Mouse (Mus musculus) gastrocnemius, postnatal 36 days (tissue): ENCODE results near the gene Hps6. TPM values are rescaled to one million over a fixed set of nuclear protein-coding genes. Genes with fewer than 3 reads are reported as not detected.

Source experiments
- DNase-seq, 2 experiments: peaks; one replicate each; pipeline ENCODE4 v3.0.0; 2022
- intact Hi-C: fragments of 180-260 bp; cut with DNase I; formaldehyde crosslinking; loops from one replicate; pipeline ENCODE4 v1.15.1; 2025
- total RNA-seq, 2 experiments: library from RNA; stranded (reverse); gene quantifications; 2 replicates each; pipeline ENCODE4 v1.2.3; 2021

Hps6 gene
- total RNA-seq, 2 experiments from 2014 or later, result 3.1 to 3.2 TPM

DNA sequence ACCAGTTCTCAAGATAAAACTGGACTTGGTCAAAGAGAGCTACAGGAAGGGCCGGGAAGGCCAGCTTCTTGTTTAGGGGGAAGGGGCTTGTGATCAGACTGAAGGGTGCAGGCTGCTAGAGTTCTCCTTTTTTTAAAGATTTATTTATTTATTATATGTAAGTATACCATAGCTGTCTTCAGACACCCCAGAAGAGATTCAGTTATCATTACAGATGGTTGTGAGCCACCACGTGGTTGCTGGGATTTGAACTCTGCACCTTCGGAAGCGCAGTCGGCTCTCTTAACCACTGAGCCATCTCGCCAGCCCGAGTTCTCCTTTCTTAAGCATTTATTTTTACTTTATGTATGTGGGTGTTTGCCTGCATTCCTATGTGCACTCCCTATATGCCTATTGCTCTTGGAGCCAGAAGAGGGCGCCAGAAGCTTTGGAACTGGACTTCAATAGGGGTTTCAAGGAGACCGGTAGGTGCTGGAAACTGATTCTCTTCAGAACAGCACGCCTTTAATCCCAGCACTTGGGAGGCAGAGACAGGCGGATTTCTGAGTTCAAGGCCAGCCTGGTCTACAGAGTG is 25.5 kb downstream of the Hps6 start:
- DNase-seq, result no peak
- intact Hi-C loops, result no loop called here

DNA sequence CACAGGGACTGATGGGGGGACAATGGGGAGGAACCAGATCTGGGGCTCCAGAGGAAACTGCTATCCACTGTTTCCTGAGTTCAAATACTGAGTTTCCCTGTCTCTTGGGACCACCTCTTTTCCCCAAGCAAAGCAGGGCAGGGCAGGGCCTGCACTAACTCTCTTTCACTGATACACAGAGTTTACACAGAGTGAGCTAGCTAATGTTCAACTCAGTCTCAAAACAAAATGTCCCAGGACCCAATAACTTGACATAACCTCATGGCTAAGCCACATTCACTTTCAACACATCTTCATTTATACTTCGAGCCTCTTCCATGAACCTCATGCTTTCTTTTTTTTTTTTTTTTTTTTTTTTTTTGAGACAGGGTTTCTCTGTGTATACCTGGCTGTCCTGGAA is 26.3 kb downstream of the Hps6 start:
- intact Hi-C loops, result no loop called here
- no peak for DNase-seq

DNA sequence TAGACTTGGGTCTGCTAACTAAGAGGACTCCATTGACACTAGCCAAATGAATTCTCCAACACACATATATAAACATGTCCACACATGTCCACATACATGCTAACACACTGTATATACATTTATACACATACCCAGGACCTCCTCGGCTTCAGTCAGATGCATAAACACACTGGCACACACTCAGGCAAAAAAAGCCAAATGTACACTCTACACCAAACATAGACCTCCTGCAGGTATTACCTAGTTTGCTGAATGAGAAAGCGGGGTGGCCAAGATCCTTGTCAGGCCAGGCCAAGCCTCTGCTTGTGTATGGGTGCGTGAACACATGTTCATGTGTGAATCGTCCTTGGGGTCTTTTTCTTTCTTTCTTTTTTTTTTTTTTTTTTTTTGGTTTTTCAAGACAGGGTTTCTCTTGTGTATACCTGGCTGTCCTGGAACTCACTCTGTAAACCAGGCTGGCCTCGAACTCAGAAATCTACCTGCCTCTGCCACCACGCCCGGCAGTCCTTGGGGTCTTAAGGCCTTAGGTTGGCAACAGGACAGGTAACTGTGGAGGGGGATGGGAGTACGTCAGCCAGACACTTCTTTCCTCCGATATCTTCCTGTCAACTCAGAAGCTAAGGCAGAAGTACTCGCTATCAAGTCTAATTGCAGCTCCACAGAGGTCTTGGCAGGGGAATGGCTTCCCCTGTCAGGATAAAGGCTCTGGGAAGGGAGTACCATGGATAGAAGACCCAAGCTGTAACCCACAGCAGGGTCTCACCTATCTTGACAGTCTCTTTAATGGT is 27.1 kb downstream of the Hps6 start:
- no peak for DNase-seq
- intact Hi-C loops, result no loop called here

DNA sequence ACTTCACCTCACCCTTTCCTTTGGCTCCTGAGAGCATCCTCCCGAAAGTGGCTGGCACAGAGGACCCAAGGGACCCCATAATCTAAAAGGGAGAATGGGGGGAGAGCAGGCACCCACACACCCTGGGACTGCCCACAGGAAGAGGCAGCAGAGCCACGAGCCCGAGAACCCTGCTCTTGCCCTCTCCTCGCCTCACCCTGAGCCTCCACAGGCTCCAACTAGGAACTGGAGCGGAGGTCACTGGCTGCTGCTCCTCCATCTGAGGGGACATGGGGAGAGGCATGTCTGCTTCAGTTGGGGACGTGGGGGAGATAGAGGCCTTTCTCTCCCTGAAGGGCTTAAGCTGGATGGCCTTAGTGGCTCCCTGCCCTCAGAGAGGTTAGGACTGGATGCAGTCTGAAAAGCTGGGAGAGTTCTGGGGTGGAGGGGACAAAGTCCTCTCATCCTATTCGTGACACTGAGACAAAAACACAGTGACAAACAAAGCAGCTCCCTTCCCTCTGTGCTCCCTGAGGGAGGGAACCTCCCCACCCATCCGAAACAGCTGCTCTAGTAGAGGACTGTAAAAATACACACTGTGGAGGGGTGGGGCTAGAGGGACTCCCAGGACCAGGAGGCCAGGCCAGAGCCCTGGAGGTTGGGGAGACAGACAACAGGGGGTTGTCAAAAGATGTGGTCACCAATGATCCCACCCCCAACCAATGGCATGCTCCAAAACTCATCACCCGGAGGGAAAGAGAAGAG is 28.6 kb downstream of the Hps6 start:
- intact Hi-C loops, result no loop called here
- no peak for DNase-seq

DNA sequence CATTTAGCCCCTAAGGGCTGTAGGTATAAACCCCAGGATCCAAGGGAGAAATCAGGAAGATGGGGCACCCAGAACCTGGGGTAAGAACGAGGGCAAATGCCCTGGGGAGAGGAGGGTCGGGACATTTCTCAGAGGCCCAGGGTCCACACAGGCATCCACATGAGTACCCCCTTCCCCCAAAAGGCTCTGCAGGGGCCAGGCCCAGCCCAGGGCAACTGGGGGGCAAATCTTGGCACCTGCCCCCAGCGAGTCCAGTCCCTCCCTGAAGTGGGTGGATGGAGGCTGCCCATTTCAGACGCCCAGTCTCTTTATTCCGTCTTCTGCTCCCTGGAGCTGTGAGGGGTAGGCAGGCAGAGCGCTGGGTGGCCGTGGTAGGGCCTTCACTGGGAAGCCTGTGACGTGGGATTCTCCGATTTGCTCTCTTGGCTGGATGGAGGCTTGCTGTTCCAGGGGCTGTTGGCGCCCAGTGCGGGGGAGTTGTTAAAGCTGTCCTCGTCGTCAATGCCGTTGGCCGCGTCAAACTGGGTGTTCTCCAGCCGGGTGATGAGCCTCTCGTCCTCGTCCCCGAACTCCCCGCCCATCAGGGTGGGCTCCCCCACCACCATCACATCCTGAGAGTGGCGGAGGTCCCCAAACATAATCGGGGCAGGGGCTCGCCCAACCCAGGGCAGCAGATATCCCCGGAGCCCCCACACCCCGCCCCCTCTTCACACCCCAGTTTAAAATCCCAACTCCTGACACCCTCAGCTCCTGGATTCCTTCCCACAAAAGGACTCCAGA is 29.6 kb downstream of the Hps6 start:
- intact Hi-C loops, result no loop called here
- no peak for DNase-seq

DNA sequence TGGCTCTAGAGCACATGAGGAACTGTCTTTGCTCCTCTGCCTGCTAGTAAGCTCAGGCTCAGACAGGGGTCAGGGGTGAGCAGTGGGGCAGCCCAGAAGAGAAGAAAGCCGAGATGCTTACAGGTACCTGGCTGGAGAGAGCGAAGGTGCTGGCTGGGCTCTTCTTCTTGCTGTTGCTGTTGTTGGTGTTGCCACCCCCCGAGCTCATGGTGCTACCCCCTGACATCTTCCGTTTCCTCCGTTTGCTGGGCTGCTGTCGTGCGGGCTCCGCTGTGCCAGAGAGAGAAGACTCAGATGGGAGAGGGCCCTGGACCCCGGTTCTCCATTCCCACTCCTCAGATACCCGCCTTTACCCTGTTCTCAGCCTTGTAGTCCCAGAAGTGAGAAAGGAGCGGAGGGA is 30.6 kb downstream of the Hps6 start:
- no peak for DNase-seq
- intact Hi-C loops, result no loop called here

DNA sequence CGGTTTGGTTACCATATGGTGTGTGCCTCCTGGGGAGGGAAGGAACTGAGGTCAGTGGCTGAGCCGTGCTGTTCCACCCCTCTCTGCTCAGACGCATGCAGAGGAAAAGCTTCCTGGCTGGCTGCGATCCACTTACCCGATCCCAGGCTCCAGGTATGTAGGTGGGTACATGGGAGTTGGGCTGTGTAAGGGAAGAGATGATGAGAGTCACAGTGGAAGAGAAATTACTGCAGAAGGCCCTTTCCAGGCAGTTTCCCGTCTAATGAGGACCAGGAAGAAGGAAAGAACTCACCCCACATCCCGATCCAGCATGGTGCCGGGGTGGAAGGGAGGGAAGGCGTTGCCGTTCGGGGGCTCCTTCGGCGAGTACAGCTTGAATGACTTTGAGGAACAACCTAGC is 32.7 kb downstream of the Hps6 start:
- DNase-seq, result no peak
- intact Hi-C loops, result no loop called here

DNA sequence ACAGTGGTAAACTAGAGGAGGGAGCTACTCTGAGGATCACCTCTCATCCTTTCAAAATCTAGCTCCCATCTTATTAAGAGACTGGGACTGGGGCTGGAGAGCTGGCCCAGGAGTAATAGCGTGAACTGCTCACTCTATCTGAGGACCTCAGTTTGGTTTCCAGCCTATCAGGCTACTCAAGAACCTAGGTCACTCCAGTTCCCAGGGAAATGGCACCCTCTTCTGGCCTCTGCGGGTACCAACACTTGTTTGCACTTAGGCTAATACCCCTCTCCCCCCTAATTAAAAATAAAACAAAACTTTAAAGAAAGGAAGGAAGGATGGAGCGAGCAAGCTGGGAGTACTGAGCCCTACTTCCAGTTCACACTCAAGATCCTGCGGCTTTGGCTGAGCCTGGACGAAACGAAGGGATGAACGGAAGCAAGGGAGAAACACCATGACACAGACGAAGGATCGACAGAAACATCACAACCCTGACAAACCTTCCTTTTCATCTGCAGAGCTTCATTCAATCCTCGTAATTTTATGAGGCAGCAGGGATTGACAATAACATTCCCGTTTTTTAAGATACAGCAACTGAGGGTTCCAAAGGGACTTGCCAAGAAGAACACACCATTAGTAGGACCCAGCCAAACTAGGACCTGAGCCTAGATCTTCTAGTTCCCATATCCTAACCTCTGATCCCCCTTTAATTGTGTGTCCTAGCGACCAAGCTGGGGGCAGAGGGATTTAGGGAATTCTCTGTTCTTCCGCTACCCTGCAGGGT is 33.4 kb downstream of the Hps6 start:
- intact Hi-C loops, result no loop called here
- DNase-seq, result no peak

DNA sequence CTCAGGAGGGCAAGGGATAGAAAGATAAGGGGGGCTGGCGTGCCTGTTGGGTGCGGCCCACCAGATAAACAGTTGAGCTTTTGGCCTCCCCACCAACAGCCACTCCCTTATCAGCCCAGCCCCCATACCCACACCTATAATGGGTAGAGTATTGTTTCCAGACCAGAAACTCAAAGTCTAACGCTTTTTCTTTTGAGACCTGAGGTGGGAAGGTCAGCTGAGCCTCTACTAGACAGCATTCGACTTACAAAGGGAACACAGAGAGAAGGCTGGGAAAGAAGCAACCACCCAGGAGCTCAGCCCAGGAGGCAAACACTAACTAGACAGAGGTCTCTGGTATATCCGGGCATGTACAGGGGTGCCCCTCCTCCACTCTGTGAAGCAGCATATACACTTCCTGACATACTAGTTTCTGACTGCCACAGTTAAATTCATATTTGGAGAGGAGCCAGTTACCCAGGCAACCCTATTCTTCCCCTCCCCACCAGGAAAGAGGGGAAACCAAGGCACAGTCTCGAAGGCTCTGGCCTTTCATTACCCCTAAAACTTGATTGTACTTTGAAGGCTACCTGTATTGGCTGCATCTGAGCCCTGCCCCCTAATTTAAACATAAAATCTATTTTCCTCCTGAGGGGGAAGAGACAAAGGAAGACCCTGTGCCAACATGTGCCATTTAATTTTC is 34.1 kb downstream of the Hps6 start:
- DNase-seq, result no peak
- intact Hi-C loops, result no loop called here

DNA sequence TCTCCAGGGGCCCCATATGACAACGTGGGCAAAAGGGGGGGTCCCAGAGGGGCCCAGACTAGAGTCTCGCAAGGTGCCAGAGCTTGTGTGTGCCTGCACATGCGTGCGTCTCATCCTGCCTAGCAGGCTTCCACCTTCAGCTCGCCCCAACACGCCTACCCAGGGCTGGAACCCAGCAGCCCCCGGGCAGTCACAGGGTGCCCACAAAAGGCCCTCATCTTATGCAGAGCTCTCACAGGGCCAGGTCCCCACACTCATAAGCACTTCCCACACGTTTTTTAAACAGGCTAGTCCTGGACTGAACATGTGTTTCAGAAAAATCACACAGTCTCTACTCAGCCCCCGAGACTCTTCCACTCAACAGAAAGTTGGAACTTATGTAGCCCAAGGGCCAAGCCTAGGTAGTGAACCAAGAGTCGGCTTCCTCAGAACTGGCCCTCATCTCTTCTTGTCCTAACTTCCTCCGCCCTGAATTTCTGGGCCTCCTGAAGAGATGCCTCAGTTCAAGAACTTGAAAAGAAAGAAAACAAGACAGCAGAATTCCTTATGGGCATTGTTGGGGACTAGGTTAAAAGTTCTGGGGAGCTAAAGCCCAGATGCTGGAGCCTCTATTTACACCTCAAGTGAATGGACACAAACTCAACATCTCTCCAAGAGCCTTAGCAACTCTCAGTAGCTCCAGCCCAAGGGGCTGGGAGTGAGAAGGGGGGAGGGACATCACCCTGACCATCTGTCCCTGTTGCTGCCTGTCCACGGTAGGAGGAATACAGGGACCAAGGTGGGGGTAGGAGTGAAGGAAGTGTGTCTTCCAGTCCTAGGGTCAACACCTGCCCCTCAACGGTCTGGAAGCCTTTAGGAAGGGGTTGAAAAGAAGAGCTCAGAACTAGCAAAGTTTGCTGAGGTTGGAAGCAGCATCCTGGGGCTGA is 34.9 kb downstream of the Hps6 start:
- intact Hi-C loops, result no loop called here
- DNase-seq, result no peak

DNA sequence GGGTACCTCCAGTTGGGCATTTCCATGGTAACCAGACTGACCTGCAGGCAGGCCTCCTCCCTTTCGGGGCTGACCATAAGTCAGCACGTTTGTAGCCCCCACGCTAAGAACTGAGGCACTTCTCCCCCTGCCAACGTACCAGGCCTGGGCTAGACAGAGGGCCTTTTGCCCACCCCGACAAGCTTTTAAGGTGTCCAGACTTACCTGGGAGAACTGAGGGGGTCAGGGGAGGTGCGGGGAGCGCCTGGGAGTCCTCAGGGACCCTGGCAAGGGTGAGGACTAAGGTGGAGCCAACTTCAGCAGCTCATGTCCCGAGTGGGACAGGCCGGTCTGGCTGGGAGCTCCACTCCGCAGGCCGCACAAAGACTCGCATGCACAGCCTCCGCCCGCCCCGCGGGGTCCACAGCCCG is 35.5 kb downstream of the Hps6 start:
- intact Hi-C loops, result no loop called here
- no peak for DNase-seq

DNA sequence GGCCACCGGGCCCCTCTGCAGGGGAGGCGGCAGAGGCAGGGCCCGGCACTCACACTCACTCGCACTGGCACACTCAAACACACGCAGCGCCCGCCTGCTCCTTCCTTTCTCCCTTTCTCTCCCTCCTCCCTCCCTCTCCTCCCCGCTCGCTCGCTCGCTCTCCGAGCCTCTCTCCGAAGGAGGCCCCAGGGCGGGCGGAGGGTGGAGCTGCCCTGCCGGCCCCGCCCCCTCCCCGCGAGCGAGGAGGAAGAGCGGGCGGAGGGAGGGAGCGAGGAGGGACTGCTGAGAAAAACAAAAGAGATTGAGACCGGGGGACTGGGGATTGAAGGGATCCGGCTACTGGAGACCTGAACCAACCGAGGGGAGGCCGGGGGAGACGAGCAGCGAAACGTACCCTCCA is 36.2 kb downstream of the Hps6 start:
- intact Hi-C loops, result no loop called here
- DNase-seq, result peak; percentile 72 to 84

DNA sequence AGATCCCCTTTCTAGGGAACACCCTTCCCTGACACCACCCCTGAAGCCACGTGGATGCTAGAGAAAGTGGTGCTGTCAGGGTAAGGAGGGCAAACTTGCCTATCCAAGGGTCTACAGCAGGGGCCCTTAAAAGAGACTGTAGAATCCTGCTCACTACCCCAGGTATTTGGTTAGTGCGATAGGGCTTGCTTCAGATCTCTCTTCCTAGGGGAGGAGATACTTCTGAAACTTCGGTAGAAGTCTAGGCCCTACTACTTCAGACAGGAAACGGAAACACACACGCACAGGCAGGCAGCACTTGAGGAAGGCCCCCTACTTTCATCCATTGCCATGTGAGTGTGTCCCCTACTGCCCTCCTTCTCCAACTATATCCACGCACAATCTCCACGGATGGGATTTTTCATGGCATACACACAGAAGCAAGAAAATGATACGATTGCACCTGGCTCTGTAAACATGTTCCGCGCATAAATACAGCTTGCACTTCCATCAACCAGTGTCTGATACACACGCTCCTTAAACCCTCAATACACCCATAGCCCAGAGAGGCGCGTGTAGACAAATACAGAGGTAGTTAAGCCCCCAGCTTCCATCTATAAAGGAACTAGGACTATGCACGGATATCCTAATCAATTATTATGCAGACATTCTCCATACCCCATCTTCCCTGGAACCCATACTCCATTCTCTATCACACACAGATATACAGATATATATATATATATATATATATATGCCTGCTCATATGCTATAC is 37.0 kb downstream of the Hps6 start:
- DNase-seq, result no peak
- intact Hi-C loops, result no loop called here

DNA sequence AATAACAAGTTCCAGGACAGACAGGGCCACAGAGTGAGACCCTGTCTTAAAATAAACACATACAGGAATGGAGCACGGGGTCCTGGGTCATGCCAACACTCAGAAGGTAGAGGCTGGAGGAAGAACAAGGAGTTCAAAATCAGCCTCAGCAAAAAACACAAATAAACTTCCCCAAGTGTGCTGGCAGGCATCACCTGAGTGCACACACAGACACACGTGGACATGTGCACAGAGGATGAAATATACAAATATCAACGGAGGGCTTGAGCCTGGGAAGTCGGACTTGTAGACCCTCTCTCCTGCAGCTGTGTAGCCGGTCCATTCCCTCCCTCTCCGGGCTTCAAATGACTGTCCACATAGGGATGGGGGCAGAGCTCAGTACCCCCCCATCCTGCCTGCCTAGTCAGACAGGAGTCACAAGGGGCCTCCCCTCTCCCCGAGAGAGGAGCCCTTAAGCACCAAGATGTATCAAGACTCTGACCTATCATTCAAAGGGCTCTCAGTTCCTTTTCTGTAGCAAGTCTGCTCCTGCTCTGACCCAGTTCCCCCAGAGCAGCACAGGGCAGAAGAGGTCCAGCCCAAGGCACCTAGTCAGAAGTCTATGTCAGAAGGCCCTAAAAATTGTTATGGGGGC is 38.1 kb downstream of the Hps6 start:
- intact Hi-C loops, result no loop called here
- DNase-seq, result no peak

DNA sequence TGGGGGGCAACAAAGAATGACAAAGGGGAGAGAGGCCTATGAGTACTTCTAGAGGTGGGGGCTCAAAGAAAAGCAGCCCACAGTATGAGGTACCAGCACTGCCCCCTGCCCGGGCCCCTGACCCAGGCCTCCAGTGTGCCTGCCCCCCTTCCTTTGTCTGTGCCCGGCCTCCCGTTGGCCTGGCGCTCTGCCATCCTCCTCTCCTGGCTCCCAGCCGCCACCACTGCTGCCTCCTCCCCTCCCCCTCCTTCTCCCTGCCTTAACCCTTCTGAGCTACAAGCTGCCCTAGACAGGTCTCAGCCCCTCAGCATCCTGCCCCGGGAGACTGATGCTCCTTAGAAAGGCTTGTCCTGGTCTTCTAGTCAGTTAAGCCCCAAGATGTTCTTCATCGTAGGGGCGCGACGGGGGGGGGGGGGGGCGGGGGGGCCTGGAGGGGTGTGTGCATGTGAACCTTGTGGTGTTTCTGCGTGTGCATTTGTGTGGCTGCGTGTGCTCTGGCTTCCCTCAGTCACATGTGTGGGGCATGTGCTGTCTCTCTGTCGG is 38.7 kb downstream of the Hps6 start:
- intact Hi-C loops, result no loop called here
- peak in 1 of 2 experiments; percentile 63 for DNase-seq

DNA sequence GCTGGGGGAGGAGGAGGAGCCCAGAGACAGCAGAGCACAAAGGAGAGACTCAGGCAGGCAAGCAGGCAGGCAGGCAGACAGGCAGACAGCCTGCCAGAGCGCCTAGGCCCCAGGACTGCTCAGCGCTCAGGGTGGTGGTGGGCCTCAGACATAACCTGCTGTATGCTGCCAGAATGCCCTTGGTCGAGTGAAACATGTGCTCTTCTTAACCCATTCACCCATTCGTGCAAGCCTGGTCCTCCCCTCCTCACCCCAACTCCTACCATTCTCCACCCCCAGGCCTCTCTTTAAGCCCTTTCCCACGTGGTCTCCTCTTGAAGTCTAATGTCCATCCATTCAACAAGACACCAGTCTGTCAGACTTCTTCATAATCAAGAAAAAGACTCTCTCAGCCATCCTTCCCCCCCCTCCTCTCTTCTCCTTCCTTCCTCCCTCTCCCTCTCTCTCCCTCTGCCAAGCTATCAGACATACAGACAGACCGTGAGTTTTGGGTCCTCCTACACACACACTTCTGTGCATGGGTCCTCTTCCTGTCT is 39.2 kb downstream of the Hps6 start:
- intact Hi-C loops, result no loop called here
- DNase-seq, result no peak

DNA sequence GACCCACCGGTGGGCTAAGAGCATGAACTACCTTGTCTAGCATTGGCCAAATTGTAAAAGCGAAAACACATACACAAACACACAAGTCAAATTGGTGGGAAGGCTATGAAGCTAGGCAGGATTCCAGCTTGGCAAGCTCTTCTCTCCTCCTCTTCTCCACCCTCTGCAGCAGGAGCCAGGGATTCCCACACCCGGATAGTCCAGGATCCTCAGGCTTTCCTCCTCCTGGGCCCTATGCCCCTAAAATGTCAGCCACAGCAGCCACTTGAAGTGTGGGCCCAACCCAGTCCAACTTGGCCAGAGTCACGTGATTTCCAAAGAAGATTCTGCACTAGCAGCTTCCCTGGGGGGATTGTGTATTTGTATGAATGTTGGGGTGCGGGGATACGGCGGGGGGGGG is 40.1 kb downstream of the Hps6 start:
- no peak for DNase-seq
- intact Hi-C loops, result no loop called here
